Mouse (Mus musculus) CH12.LX (cell line): ENCODE data around the gene Oma1. TPM values are rescaled to one million over a fixed set of nuclear protein-coding genes. Genes with fewer than 3 reads are reported as not detected.
A peak's percentile ranks its signal among the peaks of the same experiment; 100 is the strongest.

Source experiments
- DNase-seq: peaks from one replicate; pipeline ENCODE4 v3.0.0-alpha.2; 2013; ENCODE audit errors: extremely low read depth
- H3K27ac ChIP-seq: 2 replicates; pipeline ENCODE4 v1.5.1; 2012; ENCODE audit warnings: low read depth, mild to moderate bottlenecking, control low read depth, moderate library complexity; ENCODE audit not compliant: insufficient read depth
- H3K27me3 ChIP-seq: replicated peaks from 2 replicates; pipeline ENCODE3; 2012; ENCODE audit warnings: inconsistent platforms
- H3K36me3 ChIP-seq, 2 experiments: replicated peaks in 1 of 2; 2 replicates each; pipeline versions ENCODE3 to v1.6.1; 2012; ENCODE audit warnings: inconsistent platforms in 1 of 2, low read length in 1 of 2, mild to moderate bottlenecking in 1 of 2, mixed read lengths in 1 of 2, moderate library complexity in 1 of 2; ENCODE audit not compliant: control insufficient read depth in 1 of 2, insufficient read depth in 1 of 2
- H3K4me1 ChIP-seq, 2 experiments: 2 replicates each; pipeline ENCODE4 v1.6.1; 2012; ENCODE audit warnings: inconsistent platforms in 1 of 2, moderate library complexity in 1 of 2; ENCODE audit not compliant: insufficient read depth in 2 of 2, control insufficient read depth in 1 of 2
- H3K4me2 ChIP-seq: 2 replicates; pipeline ENCODE4 v1.6.1; 2012; ENCODE audit warnings: low read depth, mild to moderate bottlenecking, control low read depth; ENCODE audit not compliant: poor library complexity, insufficient read depth, severe bottlenecking
- H3K4me3 ChIP-seq, 3 experiments: fragments of 150-350 bp in 1 of 3; sonication (generic) in 1 of 3; replicated peaks in 1 of 3; 2 replicates each; pipeline versions ENCODE3 to v1.5.1; 2011 to 2012; ENCODE audit warnings: low read depth in 2 of 3, low read length in 2 of 3, mild to moderate bottlenecking in 2 of 3, moderate library complexity in 2 of 3, control low read depth in 1 of 3, improper control_type of control experiment in 1 of 3, inconsistent platforms in 1 of 3, mixed read lengths in 1 of 3; ENCODE audit not compliant: poor library complexity in 1 of 3
- H3K79me2 ChIP-seq: replicated peaks from 2 replicates; pipeline ENCODE4 v1.6.1; 2012; ENCODE audit warnings: mild to moderate bottlenecking, moderate library complexity; ENCODE audit not compliant: control insufficient read depth, poor library complexity, insufficient read depth, severe bottlenecking; ENCODE audit errors: extremely low read depth
- H3K9ac ChIP-seq: 2 replicates; pipeline ENCODE4 v1.6.1; 2012; ENCODE audit warnings: low read depth, mild to moderate bottlenecking, control low read depth, moderate library complexity; ENCODE audit not compliant: insufficient read depth
- H3K9me3 ChIP-seq: replicated peaks from 2 replicates; pipeline ENCODE3; 2012; ENCODE audit warnings: low read length, inconsistent platforms, mixed read lengths
- BHLHE40 ChIP-seq: IDR thresholded peaks from 2 replicates; pipeline ENCODE4 v1.6.1; 2011; ENCODE audit warnings: mild to moderate bottlenecking, low read depth, low read length, improper control_type of control experiment
- CHD1 ChIP-seq: IDR thresholded peaks from 2 replicates; pipeline ENCODE4 v1.6.1; 2012; ENCODE audit warnings: low read depth, low read length, improper control_type of control experiment, inconsistent platforms
- CHD2 ChIP-seq: IDR thresholded peaks from 2 replicates; pipeline ENCODE4 v1.6.1; 2011; ENCODE audit warnings: low read length, improper control_type of control experiment
- CTCF ChIP-seq, 2 experiments: IDR thresholded peaks in 1 of 2; conservative IDR thresholded peaks in 1 of 2; 2 replicates each; pipeline ENCODE4 v1.5.1; 2011 to 2012; ENCODE audit warnings: low read depth in 2 of 2, low read length in 2 of 2, improper control_type of control experiment in 1 of 2, inconsistent platforms in 1 of 2, mild to moderate bottlenecking in 1 of 2, moderate library complexity in 1 of 2
- ELF1 ChIP-seq: IDR thresholded peaks from 2 replicates; pipeline ENCODE4 v1.6.1; 2014; ENCODE audit warnings: low read depth, mild to moderate bottlenecking, inconsistent platforms, low read length, improper control_type of control experiment
- EP300 ChIP-seq: IDR thresholded peaks from 2 replicates; pipeline ENCODE4 v1.6.1; 2011; ENCODE audit warnings: low read length, improper control_type of control experiment
- ETS1 ChIP-seq: conservative IDR thresholded peaks from 2 replicates; pipeline ENCODE4 v1.6.1; 2012; ENCODE audit warnings: low read depth, mild to moderate bottlenecking, inconsistent platforms, low read length, improper control_type of control experiment, moderate library complexity
- IRF4 ChIP-seq: IDR thresholded peaks from 2 replicates; pipeline ENCODE4 v1.6.1; 2014; ENCODE audit warnings: low read depth, mild to moderate bottlenecking, inconsistent platforms, low read length, improper control_type of control experiment
- MAZ ChIP-seq: IDR thresholded peaks from 2 replicates; pipeline ENCODE4 v1.6.1; 2012; ENCODE audit warnings: low read depth, mild to moderate bottlenecking, inconsistent platforms, low read length, improper control_type of control experiment, moderate library complexity
- MEF2A ChIP-seq: IDR thresholded peaks from 2 replicates; pipeline ENCODE4 v1.6.1; 2014; ENCODE audit warnings: low read depth, mild to moderate bottlenecking, inconsistent platforms, low read length, improper control_type of control experiment, borderline replicate concordance
- MYC ChIP-seq: IDR thresholded peaks from 2 replicates; pipeline ENCODE4 v1.6.1; 2011; ENCODE audit warnings: low read depth, mild to moderate bottlenecking, improper control_type of control experiment, low read length
- NELFE ChIP-seq: IDR thresholded peaks from 2 replicates; pipeline ENCODE4 v1.6.1; 2011; ENCODE audit warnings: low read depth, low read length, improper control_type of control experiment
- POLR2A ChIP-seq: IDR thresholded peaks from 2 replicates; pipeline ENCODE4 v1.6.1; 2011; ENCODE audit warnings: low read depth, mild to moderate bottlenecking, improper control_type of control experiment, low read length
- RAD21 ChIP-seq: IDR thresholded peaks from 2 replicates; pipeline ENCODE4 v1.6.1; 2011; ENCODE audit warnings: low read depth, mild to moderate bottlenecking, low read length, improper control_type of control experiment, moderate library complexity
- RCOR1 ChIP-seq: conservative IDR thresholded peaks from 2 replicates; pipeline ENCODE4 v1.6.1; 2012; ENCODE audit warnings: low read depth, mild to moderate bottlenecking, inconsistent platforms, low read length, improper control_type of control experiment
- SMC3 ChIP-seq: IDR thresholded peaks from 2 replicates; pipeline ENCODE4 v1.6.1; 2011; ENCODE audit warnings: low read depth, low read length, improper control_type of control experiment
- TBP ChIP-seq: conservative IDR thresholded peaks from 2 replicates; pipeline ENCODE4 v1.6.1; 2011; ENCODE audit warnings: low read depth, low read length, improper control_type of control experiment
- TCF12 ChIP-seq: IDR thresholded peaks from 2 replicates; pipeline ENCODE4 v1.6.1; 2014; ENCODE audit warnings: low read depth, mild to moderate bottlenecking, inconsistent platforms, low read length, improper control_type of control experiment
- UBTF ChIP-seq: IDR thresholded peaks from 2 replicates; pipeline ENCODE4 v1.6.1; 2012; ENCODE audit warnings: low read depth, mild to moderate bottlenecking, inconsistent platforms, low read length, improper control_type of control experiment, moderate library complexity
- ZKSCAN1 ChIP-seq: IDR thresholded peaks from 2 replicates; pipeline ENCODE4 v1.6.1; 2012; ENCODE audit warnings: low read depth, inconsistent platforms, low read length, improper control_type of control experiment, borderline replicate concordance
- dilution Hi-C: fragments of 300-500 bp; cut with MboI; formaldehyde crosslinking; loops from 2 replicates; pipeline ENCODE4 v1.14.3; 2020; ENCODE audit warnings: low sequenced_read_pairs; ENCODE audit not compliant: extremely low pct_unique_long_range_greater_than_20kb, extremely low pct_ligation_motif_present
- in situ Hi-C: fragments of 300-500 bp; cut with MboI; formaldehyde crosslinking; loops from 3 replicates; pipeline ENCODE4 v1.14.3; 2019; ENCODE audit warnings: low sequenced_read_pairs, low pct_ligation_motif_present, low pct_unique_long_range_greater_than_20kb, mixed read lengths
- polyA plus RNA-seq: library from polyadenylated mRNA; unstranded; fragments of >175 nt; gene quantifications from 2 replicates; pipeline ENCODE4 v1.2.1, GENCODE M21; 2012; ENCODE audit warnings: low read depth; ENCODE audit not compliant: insufficient read length
- total RNA-seq, 2 experiments: library from RNA; depleted of rRNA; stranded (reverse); fragments of 300-350 nt in 1 of 2; fragments of >200 nt in 1 of 2; gene quantifications; 2 replicates each; pipeline ENCODE4 v1.2.3; 2012 to 2014

Gene Oma1
- total and polyA plus RNA-seq, 3 experiments, result 15.7 to 20.7 (median 16.8) TPM

DNA sequence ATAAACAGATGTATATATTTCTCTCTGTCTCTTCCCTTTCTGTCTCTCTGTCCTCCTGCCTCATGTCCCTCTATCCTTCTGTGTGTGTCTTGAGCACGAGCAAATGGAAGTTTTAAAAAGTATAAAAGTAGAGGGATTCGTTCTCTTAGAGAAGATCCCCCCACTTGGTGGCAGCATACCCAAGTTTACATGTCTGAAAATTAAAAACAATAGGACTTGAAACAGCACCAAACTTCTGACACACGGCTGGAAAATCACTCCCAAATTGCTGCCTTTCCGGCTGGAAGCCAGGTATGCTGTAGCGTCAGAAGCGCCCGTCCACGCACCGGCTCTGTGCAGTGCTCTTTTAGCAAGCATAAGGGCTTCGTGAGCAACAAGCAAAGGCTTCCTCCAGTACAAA is 14.3 kb upstream of the Oma1 start:
- Histone ChIP-seq H3K9me3 (no peaks in the 10 kb centered on the region), H3K27ac (no peak overlapping the region), H3K79me2 (no peaks in the 10 kb centered on the region), H3K4me1 (no peaks in the 10 kb centered on the region), H3K27me3 (no peaks in the 10 kb centered on the region), H3K4me2 (no peak overlapping the region), H3K4me3 (no peak overlapping the region), H3K9ac (no peak overlapping the region)
- in situ Hi-C loops, result no loop called here
- dilution Hi-C loops, result no loop called here
- TF ChIP-seq RCOR1 (no peak), TCF12 (no peak), CTCF (conservative IDR thresholded peaks at IDR 0.05 in 1 of 2, IDR thresholded peaks at IDR 0.05 in 1 of 2; ENCODE audit: low read depth in 2 of 2, low read length in 2 of 2) (peak in 1 of 2 experiments; percentile 17; a peak in 1 of 4 replicates)
- TF ChIP-seq, all 38 proteins: peak for 1
- no peaks in the 10 kb centered on the region for H3K36me3 ChIP-seq
- no peak for DNase-seq

DNA sequence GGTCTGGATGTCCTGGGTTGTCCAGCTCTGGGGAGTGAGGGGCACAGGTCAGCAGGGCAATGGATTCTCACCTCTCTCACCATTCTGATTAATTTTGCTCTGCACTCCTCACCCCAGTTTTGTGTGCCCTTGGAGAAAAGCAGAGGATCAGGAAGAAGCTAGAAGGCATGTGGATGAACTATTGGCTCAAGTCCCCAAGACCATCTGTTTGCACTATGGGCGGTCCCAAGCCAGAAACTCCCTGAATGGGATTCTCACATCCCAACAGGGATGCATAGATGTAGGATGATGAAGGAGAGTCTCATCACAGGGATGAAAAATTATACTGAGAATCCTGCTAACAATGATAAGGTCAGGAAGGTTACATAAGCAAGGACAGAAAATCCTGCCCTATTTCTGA is 9.8 kb upstream of the Oma1 start:
- Histone ChIP-seq H3K4me2 (no peak overlapping the region), H3K4me3 (no peak overlapping the region), H3K27me3 (no peaks in the 10 kb centered on the region), H3K9ac (no peak overlapping the region), H3K36me3 (no peaks in the 10 kb centered on the region), H3K79me2 (no peaks in the 10 kb centered on the region), H3K4me1 (no peaks in the 10 kb centered on the region), H3K9me3 (no peaks in the 10 kb centered on the region), H3K27ac (no peak overlapping the region)
- TF ChIP-seq BHLHE40, result no peak
- TF ChIP-seq MEF2A, result no peak
- TF ChIP-seq NELFE, result no peak
- no peak for TF ChIP-seq IRF4
- TF ChIP-seq CTCF (conservative IDR thresholded peaks at IDR 0.05 in 1 of 2, IDR thresholded peaks at IDR 0.05 in 1 of 2; ENCODE audit: low read depth in 2 of 2, low read length in 2 of 2), result no peak
- no peak for TF ChIP-seq POLR2A
- no peak for TF ChIP-seq MYC
- no peak for TF ChIP-seq ELF1
- TF ChIP-seq CHD1, result no peak
- TF ChIP-seq UBTF, result no peak
- in situ Hi-C loops, result no loop called here
- DNase-seq, result no peak
- dilution Hi-C loops, result no loop called here

DNA sequence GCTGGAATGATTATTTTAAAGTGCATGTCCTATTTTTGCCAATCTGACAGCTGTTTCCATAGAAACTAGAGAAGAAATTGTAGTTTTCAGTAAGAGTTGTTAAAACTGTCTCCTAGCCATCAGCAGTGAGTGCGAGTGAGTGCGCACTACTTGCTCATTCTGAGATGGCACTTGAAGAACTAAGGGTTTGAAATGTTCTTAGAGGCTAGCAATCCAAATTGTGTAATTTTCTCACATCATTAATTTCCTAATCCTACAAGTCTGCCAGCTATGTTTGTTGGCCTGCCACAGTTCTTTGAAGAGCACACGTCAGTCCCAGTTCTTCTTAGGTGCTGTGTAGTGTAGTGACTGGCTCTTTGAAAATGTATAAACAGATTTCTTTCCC is 906 bp downstream of the Oma1 start:
- Histone ChIP-seq H3K4me1 (peaks cover 0 to 12% of the 10 kb centered on the region in 2 experiments; a peak in 2 of 4 replicates), H3K27ac (no peak overlapping the region), H3K36me3 (peaks cover 0 to 11% of the 10 kb centered on the region in 2 experiments), H3K27me3 (peaks cover 2% of the 10 kb centered on the region), H3K4me2 (peak overlapping the region; percentile 75), H3K9ac (peak overlapping the region; percentile 91; the same call in 1 of the 2 replicates), H3K9me3 (no peaks in the 10 kb centered on the region), H3K4me3 (peak overlapping the region in 2 of 3 experiments; percentile 62 to 73), H3K79me2 (no peaks in the 10 kb centered on the region; the same call in 1 of the 2 replicates)
- TF ChIP-seq ETS1, result no peak
- TF ChIP-seq SMC3, result no peak
- no peak for TF ChIP-seq MAZ
- no peak for TF ChIP-seq EP300
- no peak for TF ChIP-seq TBP
- TF ChIP-seq MEF2A, result no peak
- TF ChIP-seq CHD2, result no peak
- no peak for TF ChIP-seq ZKSCAN1
- TF ChIP-seq RAD21, result no peak
- no peak for DNase-seq
- in situ Hi-C loops, result no loop called here
- dilution Hi-C loops, result no loop called here
